ENCODE assay signal across 11 mouse cellular contexts in genomic region chr6:95116513-95116912, GRCm38 (mm10). TPM values are rescaled to one million over a fixed set of nuclear protein-coding genes. Genes with fewer than 3 reads are reported as not detected.
A peak's percentile ranks its signal among the peaks of the same experiment; 100 is the strongest.
DNase-seq lines count a peak whose midpoint lies in the region; ATAC-seq and TF ChIP-seq lines count a peak whose summit lies in the region.
"Had no signal": no experiment of that assay in that cellular context is flagged by ENCODE, and none has a peak within 500 bp of the region (broad histone marks: within the 10 kb centered on the region; RNA-seq: fewer than 3 reads in every experiment).

No protein-coding gene starts in this region.

- no peak for TF ChIP-seq CTCF in forebrain, postnatal 0 days (IDR thresholded peaks at IDR 0.05; ENCODE audit: low read depth)
- no peak for TF ChIP-seq CTCF in kidney, adult 2 months (conservative IDR thresholded peaks at IDR 0.05; ENCODE audit: insufficient read depth, insufficient read length, low read depth, low read length)

- H3K9ac ChIP-seq in forebrain, embryonic 12.5 days = 0 out of 2 replicates have a peak overlapping the region, but pooled peaks have one; percentile 18
- no peak overlapping the region for H3K9ac ChIP-seq in forebrain, postnatal 0 days
- no peak overlapping the region for H3K9ac ChIP-seq in kidney, embryonic 15.5 days
- H3K9ac ChIP-seq in limb, embryonic 13.5 days = no peak overlapping the region

- H3K4me2 ChIP-seq in forebrain, embryonic 12.5 days = no peak overlapping the region
- H3K4me2 ChIP-seq in forebrain, postnatal 0 days (ENCODE audit: low read depth) = no peak overlapping the region
- peak overlapping the region; percentile 55 for H3K4me2 ChIP-seq in kidney, embryonic 15.5 days
- peak overlapping the region; percentile 56; the same call in 1 of the 2 replicates for H3K4me2 ChIP-seq in limb, embryonic 13.5 days (replicated peaks)

- no peak overlapping the region for H3K4me3 ChIP-seq in forebrain, embryonic 12.5 days (replicated peaks)
- no peak overlapping the region for H3K4me3 ChIP-seq in forebrain, postnatal 0 days (ENCODE audit: low read depth, low read length)
- no peak overlapping the region for H3K4me3 ChIP-seq in kidney, embryonic 15.5 days (replicated peaks)
- H3K4me3 ChIP-seq in kidney, adult 2 months (ENCODE audit: insufficient read depth, low read depth, low read length) = no peak overlapping the region
- H3K4me3 ChIP-seq in limb, embryonic 13.5 days = no peak overlapping the region

- no peak for ATAC-seq in forebrain, embryonic 12.5 days (ENCODE audit: low FRiP score)
- no peak for ATAC-seq in forebrain, postnatal 0 days
- no peak for ATAC-seq in kidney, embryonic 15.5 days (replicated peaks; ENCODE audit: low FRiP score)
- ATAC-seq in limb, embryonic 13.5 days (ENCODE audit: low FRiP score, low read depth) = no peak

- no peak overlapping the region for H3K27ac ChIP-seq in forebrain, embryonic 12.5 days
- no peak overlapping the region for H3K27ac ChIP-seq in forebrain, postnatal 0 days (ENCODE audit: low read depth, low read length)
- H3K27ac ChIP-seq in kidney, embryonic 15.5 days = no peak overlapping the region
- H3K27ac ChIP-seq in kidney, adult 2 months (ENCODE audit: insufficient read depth, low read depth, low read length) = no peak overlapping the region
- H3K27ac ChIP-seq in limb, embryonic 13.5 days = no peak overlapping the region
- H3K27ac ChIP-seq: kidney, postnatal 0 days had no signal

- no peaks in the 10 kb centered on the region for H3K36me3 ChIP-seq in forebrain, embryonic 12.5 days (replicated peaks)
- no peaks in the 10 kb centered on the region for H3K36me3 ChIP-seq in forebrain, postnatal 0 days (ENCODE audit: insufficient read depth)
- H3K36me3 ChIP-seq in kidney, embryonic 15.5 days = no peaks in the 10 kb centered on the region
- no peaks in the 10 kb centered on the region for H3K36me3 ChIP-seq in kidney, adult 2 months (ENCODE audit: control insufficient read depth, insufficient read depth, low read length)
- H3K36me3 ChIP-seq in limb, embryonic 13.5 days = no peaks in the 10 kb centered on the region

- no peaks in the 10 kb centered on the region for H3K9me3 ChIP-seq in forebrain, embryonic 12.5 days
- H3K9me3 ChIP-seq in forebrain, postnatal 0 days (ENCODE audit: low read length) = no peaks in the 10 kb centered on the region
- no peaks in the 10 kb centered on the region for H3K9me3 ChIP-seq in kidney, embryonic 15.5 days (replicated peaks)
- no peaks in the 10 kb centered on the region for H3K9me3 ChIP-seq in limb, embryonic 13.5 days

- peaks cover 15% of the 10 kb centered on the region for H3K4me1 ChIP-seq in forebrain, embryonic 12.5 days
- H3K4me1 ChIP-seq in forebrain, postnatal 0 days (ENCODE audit: insufficient read depth) = no peaks in the 10 kb centered on the region
- H3K4me1 ChIP-seq in kidney, embryonic 15.5 days = peaks cover 13% of the 10 kb centered on the region
- no peaks in the 10 kb centered on the region for H3K4me1 ChIP-seq in kidney, adult 2 months (ENCODE audit: control insufficient read depth, insufficient read depth, low read length)
- peaks cover 9% of the 10 kb centered on the region for H3K4me1 ChIP-seq in limb, embryonic 13.5 days

- 64% methylated on average over 8 of the region's 8 CpGs for WGBS in forebrain, embryonic 12.5 days
- 63% methylated on average over 8 of the region's 8 CpGs for WGBS in forebrain, postnatal 0 days
- WGBS in kidney, embryonic 15.5 days = 68% methylated on average over 8 of the region's 8 CpGs
- 64% methylated on average over 8 of the region's 8 CpGs for WGBS in kidney, adult 2 months
- 58% methylated on average over 8 of the region's 8 CpGs for WGBS in limb, embryonic 13.5 days

- TF ChIP-seq POLR2A in kidney, adult 2 months (IDR thresholded peaks at IDR 0.05; ENCODE audit: low read depth, low read length) = no peak

- peaks cover 4% of the 10 kb centered on the region; the same call in 1 of the 2 replicates for H3K27me3 ChIP-seq in forebrain, embryonic 12.5 days
- H3K27me3 ChIP-seq in forebrain, postnatal 0 days (ENCODE audit: insufficient read depth, low read length) = no peaks in the 10 kb centered on the region
- 0 out of 2 replicates have a peak, but pooled peaks cover 10% of the 10 kb centered on the region for H3K27me3 ChIP-seq in kidney, embryonic 15.5 days
- no peaks in the 10 kb centered on the region for H3K27me3 ChIP-seq in kidney, adult 2 months (replicated peaks; ENCODE audit: control insufficient read depth, insufficient read depth, low read length)
- 0 out of 2 replicates have a peak, but pooled peaks cover 6% of the 10 kb centered on the region for H3K27me3 ChIP-seq in limb, embryonic 13.5 days

- no peak for DNase-seq in forebrain, postnatal 0 days
- no peak for DNase-seq in kidney, adult 2 months
- peak; percentile 6 for DNase-seq in CD4-positive helper T cell, adult 2 months (ENCODE audit: low read depth, low spot score)
- DNase-seq in urinary bladder, postnatal 4 days (ENCODE audit: low spot score in 2 of 2) = no peak
- DNase-seq: gastrocnemius, postnatal 36 days; layer of hippocampus, adult 9-11 months; right cerebral cortex, postnatal 14 days had no signal

RNA-seq across cellular contexts. Expression of gene Kbtbd8, which starts 0.5 kb away (rescaled TPM):
- polyA plus RNA-seq in forebrain, embryonic 12.5 days (2016; fragmentation: Nextera tagmentation; extraction: Ambion mirVana) = 9.3 and 11.1 TPM in 2 replicates
- 6.0 and 7.3 TPM in 2 replicates for total RNA-seq in forebrain, postnatal 0 days (2014; rRNA removed)
- polyA plus RNA-seq in forebrain, postnatal 0 days (2015; fragmentation: Nextera tagmentation; extraction: Ambion mirVana) = 1.2 and 1.3 TPM in 2 replicates
- polyA plus RNA-seq in kidney, embryonic 15.5 days (2015; fragmentation: Nextera tagmentation; extraction: Ambion mirVana) = 2.6 and 3.1 TPM in 2 replicates
- polyA plus RNA-seq in kidney, adult 2 months (2012; rRNA removed) = 0.44 and 1.3 TPM in 2 replicates
- polyA plus RNA-seq in limb, embryonic 13.5 days (2015; fragmentation: Nextera tagmentation; extraction: Ambion mirVana) = 2.6 and 3.5 TPM in 2 replicates

Comparison
In these comparisons a context has a peak if more than half of its experiments do, and no peak if none do; other contexts are left out.
1. H3K4me2 ChIP-seq: peak in kidney, embryonic 15.5 days (single experiment) and limb, embryonic 13.5 days (single experiment); none in forebrain, embryonic 12.5 days (single experiment) and forebrain, postnatal 0 days (single experiment).